Mouse (Mus musculus): ENCODE data around the gene Mat2a. TPM values are rescaled to one million over a fixed set of nuclear protein-coding genes. Genes with fewer than 3 reads are reported as not detected.
"Not testable (repeated sequence)": the region's sequence is repeated elsewhere in the genome, so short reads cannot be mapped to it uniquely, and the experiment has no call there.

Mat2a gene
- total and polyA plus RNA-seq, 2 experiments, result 31.1 to 59.7 TPM

DNA sequence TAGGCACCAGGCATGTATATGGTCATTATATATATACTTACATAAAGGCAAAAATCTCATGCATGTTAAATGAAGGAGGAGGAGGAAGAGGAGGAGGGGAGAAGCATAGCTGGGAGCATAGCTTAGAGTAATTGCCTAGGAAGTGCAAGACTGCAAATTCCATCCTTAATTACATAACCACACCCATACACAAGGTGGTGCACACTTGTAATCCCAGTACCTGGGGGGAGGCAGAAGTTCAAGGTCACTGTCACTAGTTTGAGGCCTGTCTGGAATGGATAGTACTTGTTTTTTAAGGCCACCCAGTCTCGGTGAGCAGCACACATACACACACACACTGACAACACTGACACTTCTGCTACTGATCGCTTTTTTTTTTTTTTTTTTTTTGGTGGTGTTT, 13.0 kb upstream of the Mat2a start:
- Histone ChIP-seq H3K79me2 (ENCODE audit: control insufficient read depth, insufficient read depth, low read length) (no peaks in the 10 kb centered on the region), H3K4me3 (ENCODE audit: insufficient read depth, low read depth, low read length) (no peak overlapping the region), H3K27ac (replicated peaks; ENCODE audit: insufficient read depth, low read depth, low read length) (no peak overlapping the region), H3K27me3 (ENCODE audit: control insufficient read depth, insufficient read depth, low read length) (no peaks in the 10 kb centered on the region), H3K9ac (ENCODE audit: low read depth, low read length) (no peak overlapping the region), H3K4me1 (ENCODE audit: control insufficient read depth, insufficient read depth, low read length) (no peaks in the 10 kb centered on the region), H3K36me3 (ENCODE audit: control insufficient read depth, insufficient read depth, low read length) (no peaks in the 10 kb centered on the region)
- 62% methylated on average over 2 of the region's 2 CpGs for WGBS
- no peak for DNase-seq (ENCODE audit: extremely low read depth, low read depth, low spot score)
- TF ChIP-seq POLR2A (IDR thresholded peaks at IDR 0.05; ENCODE audit: extremely low read depth, insufficient read depth, low read length) (no peak), CTCF (IDR thresholded peaks at IDR 0.05; ENCODE audit: low read depth, low read length) (no peak)

DNA sequence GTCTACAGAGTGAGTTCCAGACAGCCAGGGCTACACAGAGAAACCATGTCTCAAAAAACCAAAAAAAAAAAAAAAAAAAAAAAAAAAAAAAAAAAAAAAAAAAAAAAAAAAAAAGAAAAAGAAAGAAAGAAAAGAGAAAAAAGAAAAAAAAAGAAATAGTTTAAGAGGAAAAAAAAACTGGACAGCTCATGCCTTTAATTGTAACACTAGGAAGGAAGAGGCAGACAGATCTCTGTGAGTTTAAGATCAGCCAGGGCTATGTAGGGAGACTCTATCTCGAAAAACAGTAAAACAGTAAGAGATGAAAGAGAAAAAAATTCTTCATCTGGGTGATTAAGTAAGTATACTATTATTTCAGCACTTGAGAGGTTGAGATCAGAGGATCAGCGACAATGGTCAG, 12.4 kb upstream of the Mat2a start:
- H3K4me3 ChIP-seq (ENCODE audit: insufficient read depth, low read depth, low read length); H3K4me1 ChIP-seq (ENCODE audit: control insufficient read depth, insufficient read depth, low read length); H3K79me2 ChIP-seq (ENCODE audit: control insufficient read depth, insufficient read depth, low read length); H3K36me3 ChIP-seq (ENCODE audit: control insufficient read depth, insufficient read depth, low read length); H3K9ac ChIP-seq (ENCODE audit: low read depth, low read length); H3K27ac ChIP-seq (replicated peaks; ENCODE audit: insufficient read depth, low read depth, low read length); H3K27me3 ChIP-seq (ENCODE audit: control insufficient read depth, insufficient read depth, low read length); DNase-seq (ENCODE audit: extremely low read depth, low read depth, low spot score): not testable (repeated sequence)
- WGBS, result 97% methylated on average over 2 of the region's 2 CpGs

- Histone ChIP-seq H3K79me2 (ENCODE audit: control insufficient read depth, insufficient read depth, low read length) (no peaks in the 10 kb centered on the region), H3K27ac (replicated peaks; ENCODE audit: insufficient read depth, low read depth, low read length) (no peak overlapping the region), H3K36me3 (ENCODE audit: control insufficient read depth, insufficient read depth, low read length) (no peaks in the 10 kb centered on the region), H3K4me1 (ENCODE audit: control insufficient read depth, insufficient read depth, low read length) (no peaks in the 10 kb centered on the region), H3K4me3 (ENCODE audit: insufficient read depth, low read depth, low read length) (no peak overlapping the region), H3K9ac (ENCODE audit: low read depth, low read length) (no peak overlapping the region), H3K27me3 (ENCODE audit: control insufficient read depth, insufficient read depth, low read length) (no peaks in the 10 kb centered on the region)
- no peak for DNase-seq (ENCODE audit: extremely low read depth, low read depth, low spot score)
- WGBS, result 76% methylated on average over 2 of the region's 2 CpGs
- no peak for TF ChIP-seq POLR2A (IDR thresholded peaks at IDR 0.05; ENCODE audit: extremely low read depth, insufficient read depth, low read length)
- no peak for TF ChIP-seq CTCF (IDR thresholded peaks at IDR 0.05; ENCODE audit: low read depth, low read length)
Observed at GRCm38 (mm10) chr6:72447487-72447886, 8.1 kb upstream of the Mat2a start.

- H3K4me1 ChIP-seq (ENCODE audit: control insufficient read depth, insufficient read depth, low read length), result peaks cover 2% of the 10 kb centered on the region; the same call in 1 of the 2 replicates
- H3K4me3 ChIP-seq (ENCODE audit: insufficient read depth, low read depth, low read length), result no peak overlapping the region
- H3K79me2 ChIP-seq (ENCODE audit: control insufficient read depth, insufficient read depth, low read length), result no peaks in the 10 kb centered on the region
- H3K9ac ChIP-seq (ENCODE audit: low read depth, low read length), result no peak overlapping the region
- no peaks in the 10 kb centered on the region for H3K36me3 ChIP-seq (ENCODE audit: control insufficient read depth, insufficient read depth, low read length)
- peak; percentile 70 for DNase-seq (ENCODE audit: extremely low read depth, low read depth, low spot score)
- no peaks in the 10 kb centered on the region for H3K27me3 ChIP-seq (ENCODE audit: control insufficient read depth, insufficient read depth, low read length)
- TF ChIP-seq POLR2A (IDR thresholded peaks at IDR 0.05; ENCODE audit: extremely low read depth, insufficient read depth, low read length) (no peak), CTCF (IDR thresholded peaks at IDR 0.05; ENCODE audit: low read depth, low read length) (no peak)
- no peak overlapping the region for H3K27ac ChIP-seq (replicated peaks; ENCODE audit: insufficient read depth, low read depth, low read length)
Observed at GRCm38 (mm10) chr6:72445011-72445410, 5.7 kb upstream of the Mat2a start.

GRCm38 (mm10) chr6:72442921-72443604, 3.7 kb upstream of the Mat2a start:
- TF ChIP-seq POLR2A (IDR thresholded peaks at IDR 0.05; ENCODE audit: extremely low read depth, insufficient read depth, low read length) (no peak), CTCF (IDR thresholded peaks at IDR 0.05; ENCODE audit: low read depth, low read length) (no peak)
- WGBS, result 78% methylated on average over 1 of the region's 1 CpGs
- H3K79me2 ChIP-seq (ENCODE audit: control insufficient read depth, insufficient read depth, low read length), result peaks cover 12% of the 10 kb centered on the region

DNA sequence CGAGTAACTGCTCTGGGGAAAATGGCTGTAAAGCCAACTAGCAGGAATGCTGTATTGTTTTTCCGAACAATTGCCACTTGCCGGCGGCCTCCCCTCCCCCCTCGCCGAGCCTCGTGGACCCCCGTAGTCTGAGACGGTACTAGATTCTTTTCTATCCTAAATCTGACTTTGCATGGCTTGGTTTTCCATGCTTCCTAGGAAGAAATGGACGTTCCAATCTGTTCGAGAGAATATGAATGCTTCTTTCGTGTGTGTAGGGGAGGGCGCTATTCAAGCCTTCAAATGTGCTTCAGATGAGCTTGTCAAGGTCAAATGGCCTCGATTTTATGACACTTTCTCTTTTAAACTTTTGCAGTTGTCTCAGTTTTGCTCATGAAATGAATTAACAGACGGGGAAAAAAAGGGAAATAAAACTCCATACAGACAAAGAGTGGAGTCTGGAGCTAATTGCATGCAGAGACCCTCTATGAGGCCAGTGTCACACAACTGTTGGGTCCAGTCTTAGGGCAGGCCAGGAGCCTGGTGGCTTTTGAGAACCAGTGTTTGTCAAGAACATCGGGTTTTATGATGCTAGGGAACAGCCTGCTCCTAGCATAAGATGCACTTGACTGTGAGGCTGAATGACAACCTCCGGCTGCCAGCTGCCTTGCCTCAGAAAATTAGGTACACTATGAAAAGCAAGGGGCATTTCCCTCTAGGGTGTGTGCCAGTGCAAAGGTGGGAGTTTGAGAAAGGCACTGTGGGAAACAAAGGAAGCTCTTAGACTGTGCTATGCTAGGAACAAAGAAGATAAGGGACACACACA, 1.0 kb upstream of the Mat2a start:
- Histone ChIP-seq H3K9ac (ENCODE audit: low read depth, low read length) (peak overlapping the region; percentile 89), H3K27me3 (ENCODE audit: control insufficient read depth, insufficient read depth, low read length) (no peaks in the 10 kb centered on the region), H3K36me3 (ENCODE audit: control insufficient read depth, insufficient read depth, low read length) (peaks cover 21% of the 10 kb centered on the region), H3K4me1 (ENCODE audit: control insufficient read depth, insufficient read depth, low read length) (peaks cover 2% of the 10 kb centered on the region), H3K27ac (replicated peaks; ENCODE audit: insufficient read depth, low read depth, low read length) (peak overlapping the region; percentile 93), H3K4me3 (ENCODE audit: insufficient read depth, low read depth, low read length) (peak overlapping the region; percentile 98), H3K79me2 (ENCODE audit: control insufficient read depth, insufficient read depth, low read length) (peaks cover 13% of the 10 kb centered on the region)
- WGBS, result 13% methylated on average over 17 of the region's 17 CpGs
- no peak for TF ChIP-seq POLR2A (IDR thresholded peaks at IDR 0.05; ENCODE audit: extremely low read depth, insufficient read depth, low read length)
- TF ChIP-seq CTCF (IDR thresholded peaks at IDR 0.05; ENCODE audit: low read depth, low read length), result no peak
- no peak for DNase-seq (ENCODE audit: extremely low read depth, low read depth, low spot score)

More at GRCm38 (mm10) chr6:72442921-72443604, 3.7 kb upstream of the Mat2a start:
- H3K27ac ChIP-seq (replicated peaks; ENCODE audit: insufficient read depth, low read depth, low read length), result no peak overlapping the region
- peaks cover 2% of the 10 kb centered on the region; the same call in 1 of the 2 replicates for H3K4me1 ChIP-seq (ENCODE audit: control insufficient read depth, insufficient read depth, low read length)
- H3K36me3 ChIP-seq (ENCODE audit: control insufficient read depth, insufficient read depth, low read length), result no peaks in the 10 kb centered on the region; the same call in 1 of the 2 replicates
- DNase-seq (ENCODE audit: extremely low read depth, low read depth, low spot score), result no peak
- H3K9ac ChIP-seq (ENCODE audit: low read depth, low read length), result no peak overlapping the region
- no peaks in the 10 kb centered on the region for H3K27me3 ChIP-seq (ENCODE audit: control insufficient read depth, insufficient read depth, low read length)
- no peak overlapping the region for H3K4me3 ChIP-seq (ENCODE audit: insufficient read depth, low read depth, low read length)

All from liver, adult 2 months (tissue).